Mouse (Mus musculus) small intestine, adult 10 weeks (tissue): ENCODE measurements around the gene Dync1li2. TPM values are rescaled to one million over a fixed set of nuclear protein-coding genes. Genes with fewer than 3 reads are reported as not detected.

Experiments
- polyA plus RNA-seq: library from polyadenylated mRNA; stranded (reverse); fragments of 350-450 nt; fragmentation: Illumina TruSeq; extraction: RNeasy Lipid Tissue Mini Kit (QIAGEN cat#74804); gene quantifications from one replicate; pipeline ENCODE4 v1.2.3, GENCODE M21; 2014; ENCODE audit warnings: low replicate concordance

The Dync1li2 gene
- 50.8 TPM for polyA plus RNA-seq

GRCm38 (mm10) chr8:104442299-104443124 lies at the start of gene Dync1li2:
Gene Dync1li2 (minus strand): TSS chr8:104443047.

DNA sequence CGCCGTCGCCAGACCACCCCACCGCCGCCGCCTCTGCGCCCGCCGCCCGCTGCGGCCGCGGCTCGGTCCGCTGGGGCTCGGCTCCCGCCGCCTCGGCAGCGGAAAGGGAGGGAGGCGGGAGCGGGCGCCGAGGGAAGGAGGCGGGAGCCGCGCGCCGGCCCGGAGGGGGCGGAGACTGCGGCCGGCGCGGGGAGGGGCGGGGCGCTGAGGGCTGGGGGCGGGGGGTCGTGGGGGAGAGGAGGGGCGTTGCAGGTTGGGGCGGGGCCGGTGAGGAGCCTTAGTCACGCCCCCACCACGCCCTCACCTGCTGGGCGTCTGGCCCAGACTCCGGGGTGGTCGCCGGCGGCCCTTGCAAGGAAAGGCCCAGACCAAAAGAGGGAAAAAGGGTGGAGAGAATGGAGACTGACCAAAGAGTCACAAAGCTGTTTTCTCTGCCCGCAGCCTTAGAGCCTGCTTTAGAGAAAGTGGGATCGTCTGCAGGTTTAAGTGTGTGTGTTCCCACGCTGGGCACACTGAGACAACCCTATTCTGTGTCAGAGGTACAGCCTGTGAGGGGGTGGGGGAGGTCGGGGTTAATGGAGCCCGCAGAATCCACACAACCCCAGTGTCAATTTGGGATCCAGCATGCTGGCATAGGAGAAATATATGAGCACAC lies 47.0 kb downstream of the Dync1li2 start, which contains the start of gene Cmtm4:
TSS of gene Cmtm4 (minus strand) at position 105 of the 655 bp plus-strand sequence.

Other genes with a start within 250 kb of the Dync1li2 start
- gene Tk2, start 194.5 kb downstream of the Dync1li2 start, polyA plus RNA-seq: 3.3 TPM
- 8.5 TPM for gene Cklf, start 192.2 kb downstream of the Dync1li2 start, polyA plus RNA-seq
- not detected for gene Cmtm2a, start 149.9 kb downstream of the Dync1li2 start, polyA plus RNA-seq
- not detected for gene Gm45711, start 133.0 kb downstream of the Dync1li2 start, polyA plus RNA-seq
- gene Cmtm1, start 132.9 kb downstream of the Dync1li2 start, polyA plus RNA-seq: not detected
- not detected for gene Gm11020, start 121.5 kb downstream of the Dync1li2 start, polyA plus RNA-seq
- gene Cmtm2b, start 120.8 kb downstream of the Dync1li2 start, polyA plus RNA-seq: not detected
- 4.5 TPM for gene Cmtm3, start 103.6 kb downstream of the Dync1li2 start, polyA plus RNA-seq
- gene Cmtm4, start 47.2 kb downstream of the Dync1li2 start, polyA plus RNA-seq: 61.4 TPM
- 0.33 TPM for gene Terb1, start 66.9 kb upstream of the Dync1li2 start, polyA plus RNA-seq
- 412 TPM for gene Nae1, start 91.6 kb upstream of the Dync1li2 start, polyA plus RNA-seq
- 0.41 TPM for gene Car7, start 91.6 kb upstream of the Dync1li2 start, polyA plus RNA-seq
- gene Pdp2, start 148.4 kb upstream of the Dync1li2 start, polyA plus RNA-seq: 16.3 TPM
- gene Cdh16, start 181.3 kb upstream of the Dync1li2 start, polyA plus RNA-seq: not detected
- gene Rrad, start 188.3 kb upstream of the Dync1li2 start, polyA plus RNA-seq: not detected
- 0.85 TPM for gene Ciao2b, start 198.9 kb upstream of the Dync1li2 start, polyA plus RNA-seq